Mouse (Mus musculus) cortical plate, adult 2 months (tissue): ENCODE measurements around the gene Olfr1360. TPM values are rescaled to one million over a fixed set of nuclear protein-coding genes. Genes with fewer than 3 reads are reported as not detected.

Source experiments
- H3K27ac ChIP-seq: fragments of 200-500 bp; 2 replicates; pipeline ENCODE4 v1.5.1; 2012; ENCODE audit warnings: low read length, control low read depth, inconsistent platforms; ENCODE audit not compliant: insufficient read depth
- H3K4me1 ChIP-seq: fragments of 200-500 bp; 2 replicates; pipeline ENCODE4 v1.6.1; 2011; ENCODE audit warnings: low read length; ENCODE audit not compliant: control insufficient read depth, insufficient read depth
- H3K4me3 ChIP-seq: fragments of 200-500 bp; 2 replicates; pipeline ENCODE4 v1.5.1; 2011; ENCODE audit warnings: mild to moderate bottlenecking, low read length, control low read depth; ENCODE audit not compliant: insufficient read depth
- CTCF ChIP-seq: fragments of 200-500 bp; IDR thresholded peaks from 2 replicates; pipeline ENCODE4 v1.5.1; 2011; ENCODE audit warnings: mild to moderate bottlenecking, control low read depth, low read length; ENCODE audit not compliant: insufficient read depth; ENCODE audit errors: extremely low read depth
- POLR2A ChIP-seq: fragments of 200-500 bp; IDR thresholded peaks from 2 replicates; pipeline ENCODE4 v1.6.1; 2011; ENCODE audit warnings: mild to moderate bottlenecking, low read length, control low read depth; ENCODE audit not compliant: insufficient read depth; ENCODE audit errors: extremely low read depth
- polyA plus RNA-seq: library from polyadenylated mRNA; depleted of rRNA; stranded (reverse); fragments of >200 nt; gene quantifications from 2 replicates; pipeline ENCODE4 v1.2.3, GENCODE M21; 2012; rRNA removed

The Olfr1360 gene
- polyA plus RNA-seq, 1 experiment = not detected

GRCm38 (mm10) chr13:21642418-21642817 is 34.8 kb downstream of the Olfr1360 start, which contains the start of gene Olfr11:
Olfr11 (minus strand) TSS chr13:21642518.
- TF ChIP-seq POLR2A (no peak), CTCF (no peak)
- Histone ChIP-seq H3K4me1 (no peaks in the 10 kb centered on the region), H3K4me3 (no peak within 1 kb of the TSS), H3K27ac (no peak within 1 kb of the TSS)

Other genes starting within 250 kb of the Olfr1360 start
- gene Pgbd1, start 236.3 kb downstream of the Olfr1360 start, polyA plus RNA-seq = 2.3 and 3.1 TPM in 2 replicates
- gene Zscan26, start 223.7 kb downstream of the Olfr1360 start, polyA plus RNA-seq = 66.4 and 70.2 TPM in 2 replicates
- gene Nkapl, start 208.9 kb downstream of the Olfr1360 start, polyA plus RNA-seq = 0.40 and 0.44 TPM in 2 replicates
- 3.8 and 4.1 TPM in 2 replicates for gene Zkscan4, start 198.5 kb downstream of the Olfr1360 start, polyA plus RNA-seq
- gene Gm10065, start 198.0 kb downstream of the Olfr1360 start, polyA plus RNA-seq = not detected in 2 replicates
- 1.9 and 2.3 TPM in 2 replicates for gene AK157302, start 182.2 kb downstream of the Olfr1360 start, polyA plus RNA-seq
- gene Gm11273, start 176.0 kb downstream of the Olfr1360 start, polyA plus RNA-seq = 33.2 and 43.7 TPM in 2 replicates
- 6.7 and 7.0 TPM in 2 replicates for gene Zkscan8, start 146.3 kb downstream of the Olfr1360 start, polyA plus RNA-seq
- gene Olfr1366, start 134.6 kb downstream of the Olfr1360 start, polyA plus RNA-seq = not detected in 2 replicates
- not detected in 2 replicates for gene Olfr1535, start 117.5 kb downstream of the Olfr1360 start, polyA plus RNA-seq
- gene Olfr1364, start 95.6 kb downstream of the Olfr1360 start, polyA plus RNA-seq = not detected in 2 replicates
- not detected in 2 replicates for gene Olfr1362, start 63.4 kb downstream of the Olfr1360 start, polyA plus RNA-seq
- gene Olfr11, start 34.9 kb downstream of the Olfr1360 start, polyA plus RNA-seq = 0.06 TPM in 1 of 2 replicates, not detected in the other
- gene Olfr1361, start 14.0 kb downstream of the Olfr1360 start, polyA plus RNA-seq = not detected in 2 replicates
- gene Olfr1359, start 20.7 kb upstream of the Olfr1360 start, polyA plus RNA-seq = not detected in 2 replicates
- 1.2 TPM in 1 of 2 replicates, not detected in the other for gene Hist1h2bl, start 38.7 kb upstream of the Olfr1360 start, polyA plus RNA-seq
- gene Hist1h2ai, start 39.0 kb upstream of the Olfr1360 start, polyA plus RNA-seq = 1.5 and 1.7 TPM in 2 replicates
- gene Hist1h3h, start 40.3 kb upstream of the Olfr1360 start, polyA plus RNA-seq = 0.91 and 3.1 TPM in 2 replicates
- gene Hist1h2bm, start 44.6 kb upstream of the Olfr1360 start, polyA plus RNA-seq = 0.77 TPM in 1 of 2 replicates, not detected in the other
- gene Hist1h4j, start 57.7 kb upstream of the Olfr1360 start, polyA plus RNA-seq = 2.3 and 2.4 TPM in 2 replicates
- gene Hist1h4k, start 73.1 kb upstream of the Olfr1360 start, polyA plus RNA-seq = 11.0 and 14.4 TPM in 2 replicates
- gene Hist1h2ak, start 76.4 kb upstream of the Olfr1360 start, polyA plus RNA-seq = 0.70 and 1.7 TPM in 2 replicates
- 2.0 and 2.7 TPM in 2 replicates for gene Hist1h2bn, start 76.7 kb upstream of the Olfr1360 start, polyA plus RNA-seq
- 0.21 and 0.25 TPM in 2 replicates for gene Hist1h1b, start 103.2 kb upstream of the Olfr1360 start, polyA plus RNA-seq
- 1.3 and 3.1 TPM in 2 replicates for gene Hist1h3i, start 106.0 kb upstream of the Olfr1360 start, polyA plus RNA-seq
- gene Hist1h2an, start 109.8 kb upstream of the Olfr1360 start, polyA plus RNA-seq = not detected in 2 replicates
- gene Hist1h2bp, start 110.1 kb upstream of the Olfr1360 start, polyA plus RNA-seq = 0.26 and 0.63 TPM in 2 replicates
- 1.2 and 1.7 TPM in 2 replicates for gene Hist1h2bq, start 132.8 kb upstream of the Olfr1360 start, polyA plus RNA-seq
- gene Hist1h2ao, start 133.1 kb upstream of the Olfr1360 start, polyA plus RNA-seq = not detected in 2 replicates
- gene Hist1h4m, start 134.3 kb upstream of the Olfr1360 start, polyA plus RNA-seq = not detected in 2 replicates
- 11.0 and 23.0 TPM in 2 replicates for gene Hist1h4n, start 154.8 kb upstream of the Olfr1360 start, polyA plus RNA-seq
- gene Hist1h2ap, start 156.1 kb upstream of the Olfr1360 start, polyA plus RNA-seq = 2.4 and 3.5 TPM in 2 replicates
- 0.34 and 0.92 TPM in 2 replicates for gene Hist1h2br, start 156.3 kb upstream of the Olfr1360 start, polyA plus RNA-seq